Mouse (Mus musculus) bone marrow, adult 2 months (tissue): ENCODE results near the gene Msx2. TPM values are rescaled to one million over a fixed set of nuclear protein-coding genes. Genes with fewer than 3 reads are reported as not detected.
A peak's percentile ranks its signal among the peaks of the same experiment; 100 is the strongest.

Experiments used
- H3K27ac ChIP-seq: fragments of 200-500 bp; 2 replicates; pipeline ENCODE4 v1.5.1; 2012; ENCODE audit warnings: low read depth, mild to moderate bottlenecking, control low read depth, inconsistent platforms, low read length; ENCODE audit not compliant: control insufficient read depth, poor library complexity, insufficient read depth
- H3K4me1 ChIP-seq: fragments of 200-500 bp; 2 replicates; pipeline ENCODE4 v1.6.1; 2011; ENCODE audit warnings: low read length; ENCODE audit not compliant: control insufficient read depth, insufficient read depth
- H3K4me3 ChIP-seq: fragments of 200-500 bp; replicated peaks from 2 replicates; pipeline ENCODE3; 2011; ENCODE audit warnings: mild to moderate bottlenecking, low read depth, low read length, control low read depth; ENCODE audit not compliant: control insufficient read depth
- CTCF ChIP-seq: fragments of 200-500 bp; IDR thresholded peaks from 2 replicates; pipeline ENCODE4 v1.5.1; 2011; ENCODE audit warnings: low read length, control low read depth; ENCODE audit not compliant: control insufficient read depth, insufficient read depth
- POLR2A ChIP-seq: fragments of 200-500 bp; IDR thresholded peaks from 2 replicates; pipeline ENCODE4 v1.6.1; 2011; ENCODE audit warnings: low read depth, mild to moderate bottlenecking, control low read depth, low read length, borderline replicate concordance; ENCODE audit not compliant: control insufficient read depth
- WGBS: fragments of 180-500 bp; shearing (Covaris S2); methylation state at CpG from one replicate; pipeline ENCODE4 v1.1.7; 2018; 5-methylcytosine and 5-hydroxymethylcytosine counted together
- polyA plus RNA-seq: library from polyadenylated mRNA; stranded (reverse); fragments of >200 nt; gene quantifications from 2 replicates; pipeline ENCODE4 v1.2.4, GENCODE M21; 2011; ENCODE audit warnings: low replicate concordance; ENCODE audit not compliant: missing spikeins, insufficient read depth, insufficient read length

Msx2 gene
- polyA plus RNA-seq, 1 experiment: not detected

DNA sequence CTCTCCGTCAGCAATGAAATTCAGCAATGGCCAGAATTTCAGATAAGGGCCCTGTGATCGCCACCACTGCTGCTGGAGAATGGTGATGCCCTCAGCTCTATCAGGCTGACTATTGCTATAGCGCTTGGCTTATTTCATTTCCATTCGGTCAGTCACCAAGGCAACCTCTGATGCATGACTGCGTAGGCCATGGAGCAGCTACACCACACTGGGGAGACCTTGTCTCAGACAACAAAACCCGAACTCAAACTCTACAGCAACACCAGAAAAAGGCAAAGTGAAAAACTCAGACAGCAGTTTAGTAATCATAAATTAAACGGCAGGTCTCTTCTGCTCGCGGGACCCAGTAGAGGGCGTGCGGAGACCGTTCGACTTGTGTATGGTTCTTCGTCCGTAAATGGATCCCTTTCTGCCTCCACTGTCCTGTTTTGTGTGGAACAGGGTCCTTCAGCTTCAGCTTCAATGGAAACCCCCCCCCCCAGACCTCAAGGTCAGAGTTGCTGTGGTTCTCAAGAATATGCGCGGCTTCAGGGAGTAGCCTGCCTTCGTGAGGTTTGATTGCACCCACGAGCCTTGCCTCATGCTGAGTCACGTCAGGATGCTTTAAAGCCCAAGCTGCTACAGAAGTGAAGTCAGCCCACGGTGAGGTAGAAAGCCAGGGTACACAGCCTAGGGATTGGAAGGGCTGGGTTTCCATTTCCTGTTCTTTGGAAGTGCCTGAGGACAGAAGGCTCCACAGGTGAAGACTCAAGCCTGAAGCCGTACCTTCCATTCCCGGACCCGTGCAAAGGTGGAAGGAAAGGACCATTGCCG lies 30.5 kb downstream of the Msx2 start:
- no peak overlapping the region for H3K27ac ChIP-seq

DNA sequence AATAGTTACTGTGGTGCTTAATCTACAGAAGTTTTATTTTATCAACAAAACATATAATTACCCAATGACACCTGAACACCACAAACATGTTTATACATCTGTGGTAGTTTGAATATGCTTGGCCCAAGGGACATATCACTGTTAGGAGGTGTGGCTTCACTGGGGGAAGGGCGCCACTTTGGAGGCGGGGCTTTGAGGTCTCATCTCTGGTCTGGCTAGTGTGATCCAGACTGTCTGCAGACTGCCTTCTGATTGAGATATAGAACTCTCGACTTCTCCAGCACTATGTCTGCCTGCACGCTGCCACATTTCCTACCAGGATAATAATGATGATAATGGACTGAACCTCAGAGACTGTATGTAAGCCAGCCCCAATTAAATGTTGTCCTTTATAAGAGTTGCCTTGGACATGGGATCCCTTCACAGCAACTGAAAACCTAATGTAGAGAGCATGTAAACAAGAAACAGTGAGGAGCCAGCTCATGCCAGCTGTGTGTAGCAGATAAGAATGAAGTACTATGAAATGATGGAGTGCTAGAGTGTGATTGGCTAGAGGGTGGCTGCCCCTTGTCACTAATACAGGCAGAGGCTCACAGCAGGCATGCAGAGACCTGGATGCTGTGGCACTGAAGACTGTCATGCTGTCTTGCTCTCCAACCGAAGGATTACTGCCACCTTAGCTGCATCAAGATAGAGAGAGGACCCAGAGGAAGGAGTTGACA lies 31.4 kb downstream of the Msx2 start:
- H3K4me1 ChIP-seq: peaks cover 1% of the 10 kb centered on the region; the same call in 1 of the 2 replicates
- H3K27ac ChIP-seq: no peak overlapping the region
- TF ChIP-seq CTCF (no peak), POLR2A (no peak)
- no peak overlapping the region for H3K4me3 ChIP-seq
- 51% methylated on average over 5 of the region's 5 CpGs for WGBS

More for the DNA sequence above, 30.5 kb downstream of the Msx2 start:
- TF ChIP-seq POLR2A (no peak), CTCF (no peak)
- Histone ChIP-seq H3K4me3 (no peak overlapping the region), H3K4me1 (peaks cover 1% of the 10 kb centered on the region; the same call in 1 of the 2 replicates)
- 32% methylated on average over 25 of the region's 25 CpGs for WGBS

DNA sequence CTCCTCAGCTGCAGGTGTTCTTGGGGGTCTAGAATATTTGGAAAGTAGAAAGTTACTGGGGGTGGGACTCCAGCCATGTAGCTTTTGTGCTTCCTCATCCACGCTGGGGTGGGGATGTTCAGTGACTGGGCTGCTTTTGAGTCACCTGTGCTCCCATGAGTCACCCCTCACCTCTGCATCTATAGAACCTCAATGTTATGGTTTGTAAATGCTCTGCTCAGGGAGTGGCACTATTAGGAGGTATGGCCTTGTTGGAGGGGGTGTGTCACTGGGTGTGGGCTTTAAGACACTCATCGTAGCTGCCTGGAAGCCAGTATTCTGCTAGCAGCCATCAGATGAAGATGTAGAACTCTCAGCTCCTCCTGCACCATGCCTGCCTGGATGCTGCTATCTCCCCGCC lies 32.9 kb downstream of the Msx2 start:
- 70% methylated on average over 3 of the region's 3 CpGs for WGBS
- H3K27ac ChIP-seq: no peak overlapping the region
- H3K4me3 ChIP-seq: no peak overlapping the region
- H3K4me1 ChIP-seq: no peaks in the 10 kb centered on the region
- no peak for TF ChIP-seq CTCF
- no peak for TF ChIP-seq POLR2A

DNA sequence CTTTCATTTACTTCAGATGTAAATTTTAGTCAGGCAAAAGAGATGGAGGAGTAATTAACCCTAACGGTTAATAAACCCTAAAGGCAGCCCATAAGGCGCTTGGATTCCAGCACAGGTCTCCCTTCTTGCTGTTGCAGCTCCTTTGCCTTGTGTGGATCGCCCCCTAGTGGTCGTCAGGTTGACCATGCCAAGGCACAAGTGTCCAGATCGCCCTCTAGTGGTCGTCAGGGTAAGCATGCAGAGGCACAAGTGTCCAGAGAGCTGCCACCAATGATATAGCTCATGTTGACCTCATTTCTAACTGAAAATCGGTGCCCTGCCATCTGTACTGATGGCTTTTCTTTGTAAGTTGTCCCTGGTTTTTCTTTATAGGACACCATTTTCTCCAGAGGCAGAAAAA lies 46.4 kb downstream of the Msx2 start:
- TF ChIP-seq CTCF (peak; percentile 100), POLR2A (no peak)
- 17% methylated on average over 7 of the region's 7 CpGs for WGBS
- Histone ChIP-seq H3K4me1 (no peaks in the 10 kb centered on the region), H3K4me3 (no peak overlapping the region), H3K27ac (no peak overlapping the region)

- whole genome bisulfite sequencing: 59% methylated on average over 4 of the region's 4 CpGs
- no peak for TF ChIP-seq CTCF
- no peak for TF ChIP-seq POLR2A
- no peaks in the 10 kb centered on the region for H3K4me1 ChIP-seq
- H3K4me3 ChIP-seq: no peak overlapping the region
- no peak overlapping the region for H3K27ac ChIP-seq
Observed at GRCm38 (mm10) chr13:53421189-53421588, 51.7 kb downstream of the Msx2 start.

GRCm38 (mm10) chr13:53420741-53421140 lies 52.1 kb downstream of the Msx2 start:
- H3K4me1 ChIP-seq: no peaks in the 10 kb centered on the region
- WGBS: 66% methylated on average over 4 of the region's 4 CpGs
- no peak overlapping the region for H3K4me3 ChIP-seq
- no peak overlapping the region for H3K27ac ChIP-seq
- TF ChIP-seq CTCF (no peak), POLR2A (no peak)

GRCm38 (mm10) chr13:53419681-53420080 lies 53.2 kb downstream of the Msx2 start:
- H3K4me3 ChIP-seq: no peak overlapping the region
- 78% methylated on average over 8 of the region's 8 CpGs for WGBS
- TF ChIP-seq CTCF: no peak
- TF ChIP-seq POLR2A: no peak
- no peak overlapping the region for H3K27ac ChIP-seq
- H3K4me1 ChIP-seq: no peaks in the 10 kb centered on the region

- Histone ChIP-seq H3K27ac (no peak overlapping the region), H3K4me3 (no peak overlapping the region), H3K4me1 (no peaks in the 10 kb centered on the region)
- TF ChIP-seq POLR2A (no peak), CTCF (no peak)
- 75% methylated on average over 6 of the region's 6 CpGs for WGBS
Observed at GRCm38 (mm10) chr13:53417701-53418100, 55.2 kb downstream of the Msx2 start.

Other genes with a start within 250 kb of the Msx2 start
- gene Ror2, start 186.9 kb downstream of the Msx2 start, polyA plus RNA-seq: not detected in 2 replicates
- 14.9 and 22.9 TPM in 2 replicates for gene Sptlc1, start 95.7 kb downstream of the Msx2 start, polyA plus RNA-seq